Mouse (Mus musculus) lung, embryonic 14.5 days (tissue): ENCODE data around the gene Nsa2. TPM values are rescaled to one million over a fixed set of nuclear protein-coding genes. Genes with fewer than 3 reads are reported as not detected.
"Not testable (repeated sequence)": the region's sequence is repeated elsewhere in the genome, so short reads cannot be mapped to it uniquely, and the experiment has no call there.

Source experiments
- ATAC-seq: fragments of 200-750 bp; cut with Nextera tagmentation; 2 replicates; pipeline ENCODE4 v1.8.0; 2017; ENCODE audit warnings: mild to moderate bottlenecking, moderate TSS enrichment, moderate library complexity; ENCODE audit not compliant: insufficient read depth
- DNase-seq: peaks from one replicate; pipeline ENCODE4 v3.0.0-alpha.2; 2015
- H3K27ac ChIP-seq: fragments of 300-500 bp; sonication (generic); 2 replicates; pipeline ENCODE4 v1.5.1; 2014; ENCODE audit warnings: low read depth, mild to moderate bottlenecking, moderate library complexity
- H3K27me3 ChIP-seq: fragments of 300-500 bp; sonication (generic); 2 replicates; pipeline ENCODE4 v1.6.1; 2014; ENCODE audit warnings: low read length, control low read depth; ENCODE audit not compliant: insufficient read depth
- H3K36me3 ChIP-seq: fragments of 300-500 bp; sonication (generic); 2 replicates; pipeline ENCODE4 v1.6.1; 2014; ENCODE audit warnings: control low read depth; ENCODE audit not compliant: insufficient read depth
- H3K4me1 ChIP-seq: fragments of 300-500 bp; sonication (generic); 2 replicates; pipeline ENCODE4 v1.6.1; 2014; ENCODE audit warnings: antibody characterized with exemption, control low read depth; ENCODE audit not compliant: insufficient read depth
- H3K4me2 ChIP-seq: fragments of 300-500 bp; sonication (generic); 2 replicates; pipeline ENCODE4 v1.6.1; 2014; ENCODE audit warnings: mild to moderate bottlenecking
- H3K4me3 ChIP-seq: fragments of 300-500 bp; sonication (generic); 2 replicates; pipeline ENCODE4 v1.5.1; 2014; ENCODE audit warnings: low read depth, low read length
- H3K9ac ChIP-seq: fragments of 300-500 bp; sonication (generic); 2 replicates; pipeline ENCODE4 v1.6.1; 2014
- H3K9me3 ChIP-seq: fragments of 300-500 bp; sonication (generic); 2 replicates; pipeline ENCODE4 v1.6.1; 2016; ENCODE audit warnings: low read depth, low read length, control low read depth
- CTCF ChIP-seq: IDR thresholded peaks from 2 replicates; pipeline ENCODE4 v1.5.1; 2016; ENCODE audit warnings: antibody characterized with exemption, low read depth
- WGBS: fragments of 180-500 bp; shearing (Covaris S2); extraction: QIAGEN DNeasy Blood & Tissue Kit; methylation state at CpG from one replicate; pipeline ENCODE4 v1.1.7; 2014; 5-methylcytosine and 5-hydroxymethylcytosine counted together
- polyA plus RNA-seq: library from polyadenylated mRNA; unstranded; fragments of >200 nt; fragmentation: Nextera tagmentation; extraction: Ambion mirVana; gene quantifications from 2 replicates; pipeline ENCODE4 v1.2.1, GENCODE M21; 2014

The Nsa2 gene
- polyA plus RNA-seq, 1 experiment from 2014 or later: 71.5 TPM

DNA sequence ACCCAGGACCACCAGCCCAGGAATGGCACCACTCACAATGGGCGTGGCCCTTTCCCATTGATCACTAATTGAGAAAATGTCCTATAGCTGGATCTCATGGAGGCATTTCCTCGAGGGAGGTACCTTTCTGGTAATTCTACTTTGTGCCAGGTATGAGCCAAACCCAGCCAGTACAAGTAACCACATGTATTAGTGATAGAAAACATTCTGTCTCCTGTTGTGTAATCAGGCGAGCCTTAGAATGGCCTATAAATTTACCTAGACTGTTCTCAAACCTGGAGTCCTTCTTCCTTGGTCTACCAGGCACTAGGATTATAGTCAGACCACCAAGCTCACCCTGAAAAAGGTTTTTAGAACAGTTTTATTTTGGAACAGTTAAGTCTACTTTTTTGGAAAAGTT lies 16.4 kb downstream of the Nsa2 start:
- 71% methylated on average over 3 of the region's 3 CpGs for WGBS
- H3K36me3 ChIP-seq: no peaks in the 10 kb centered on the region
- no peak overlapping the region for H3K4me3 ChIP-seq
- H3K4me1 ChIP-seq: no peaks in the 10 kb centered on the region
- TF ChIP-seq CTCF: no peak
- no peak for ATAC-seq
- H3K9me3 ChIP-seq: no peaks in the 10 kb centered on the region
- H3K9ac ChIP-seq: no peak overlapping the region
- H3K27ac ChIP-seq: no peak overlapping the region
- no peak for DNase-seq
- no peaks in the 10 kb centered on the region for H3K27me3 ChIP-seq
- H3K4me2 ChIP-seq: no peak overlapping the region

DNA sequence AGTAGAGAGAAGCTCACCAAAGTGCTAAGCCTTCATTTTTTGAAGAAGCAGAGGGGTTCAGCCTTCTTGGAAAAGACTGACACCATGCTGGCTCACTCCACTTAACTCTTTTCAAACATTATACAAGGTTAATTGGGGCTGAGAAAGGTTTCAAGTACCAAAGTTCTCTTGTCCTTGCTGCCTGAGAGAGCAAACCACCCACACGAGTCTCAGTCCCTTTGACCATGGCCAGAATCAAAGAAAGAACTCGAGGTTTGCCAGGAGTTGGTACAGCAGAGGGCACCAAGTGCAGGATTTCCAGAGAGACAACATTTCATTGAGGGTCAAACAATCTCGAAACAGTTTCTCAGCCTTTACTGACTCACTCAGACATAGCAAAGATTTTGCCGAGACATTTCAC lies 28.7 kb downstream of the Nsa2 start:
- H3K9ac ChIP-seq: no peak overlapping the region
- no peaks in the 10 kb centered on the region for H3K9me3 ChIP-seq
- H3K36me3 ChIP-seq: no peaks in the 10 kb centered on the region
- H3K4me3 ChIP-seq: no peak overlapping the region
- H3K27ac ChIP-seq: no peak overlapping the region
- ATAC-seq (no peak), DNase-seq (no peak)
- no peak overlapping the region for H3K4me2 ChIP-seq
- WGBS: 65% methylated on average over 4 of the region's 4 CpGs
- no peaks in the 10 kb centered on the region for H3K4me1 ChIP-seq
- no peaks in the 10 kb centered on the region for H3K27me3 ChIP-seq
- no peak for TF ChIP-seq CTCF

DNA sequence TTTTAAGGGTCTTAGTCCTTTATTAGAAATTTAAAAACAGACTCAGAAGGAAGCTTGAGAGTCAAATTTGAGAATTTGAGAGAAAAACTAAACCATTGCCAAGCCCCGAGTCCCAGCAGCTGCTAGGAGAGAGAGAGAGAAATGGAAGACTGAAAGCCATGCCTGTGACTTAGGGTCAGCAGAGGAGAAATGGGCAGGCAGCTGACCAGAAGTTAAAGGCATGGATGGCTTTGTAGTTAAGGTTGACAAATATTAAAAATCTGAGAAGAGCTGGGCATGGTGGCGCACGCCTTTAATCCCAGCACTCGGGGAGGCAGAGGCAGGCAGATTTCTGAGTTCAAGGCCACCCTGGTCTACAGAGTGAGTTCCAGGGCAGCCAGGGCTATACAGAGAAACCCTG lies 30.0 kb downstream of the Nsa2 start:
- H3K4me1 ChIP-seq, H3K9me3 ChIP-seq, DNase-seq, ATAC-seq, H3K4me2 ChIP-seq, H3K27ac ChIP-seq, H3K4me3 ChIP-seq, H3K9ac ChIP-seq, H3K27me3 ChIP-seq, H3K36me3 ChIP-seq: not testable (repeated sequence)
- WGBS: 92% methylated on average over 4 of the region's 4 CpGs

DNA sequence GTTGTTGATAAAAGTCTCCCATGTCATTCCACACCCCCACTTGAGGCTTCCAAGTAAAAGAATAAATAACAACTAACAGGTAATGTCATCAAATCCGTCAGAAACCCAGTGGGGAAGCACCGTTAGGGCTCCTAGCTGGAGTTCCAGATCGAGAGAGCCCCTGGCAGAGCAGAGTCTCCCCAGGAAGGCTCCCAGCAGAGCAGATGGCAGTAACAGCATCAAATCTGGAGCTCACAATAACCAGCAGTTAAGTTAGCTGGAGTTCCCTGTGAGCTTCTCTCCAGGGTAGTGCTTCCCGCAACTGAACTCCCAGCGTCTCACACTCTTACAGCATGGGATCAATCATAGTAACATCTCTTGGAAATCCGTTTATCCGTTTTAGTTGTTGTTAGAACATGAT lies 32.7 kb downstream of the Nsa2 start:
- H3K27me3 ChIP-seq: no peaks in the 10 kb centered on the region
- no peak for TF ChIP-seq CTCF
- H3K27ac ChIP-seq: no peak overlapping the region
- H3K9me3 ChIP-seq: no peaks in the 10 kb centered on the region
- no peak overlapping the region for H3K9ac ChIP-seq
- H3K36me3 ChIP-seq: no peaks in the 10 kb centered on the region
- H3K4me3 ChIP-seq: no peak overlapping the region
- no peak for ATAC-seq
- WGBS: 63% methylated on average over 7 of the region's 7 CpGs
- no peaks in the 10 kb centered on the region for H3K4me1 ChIP-seq
- H3K4me2 ChIP-seq: no peak overlapping the region
- no peak for DNase-seq

DNA sequence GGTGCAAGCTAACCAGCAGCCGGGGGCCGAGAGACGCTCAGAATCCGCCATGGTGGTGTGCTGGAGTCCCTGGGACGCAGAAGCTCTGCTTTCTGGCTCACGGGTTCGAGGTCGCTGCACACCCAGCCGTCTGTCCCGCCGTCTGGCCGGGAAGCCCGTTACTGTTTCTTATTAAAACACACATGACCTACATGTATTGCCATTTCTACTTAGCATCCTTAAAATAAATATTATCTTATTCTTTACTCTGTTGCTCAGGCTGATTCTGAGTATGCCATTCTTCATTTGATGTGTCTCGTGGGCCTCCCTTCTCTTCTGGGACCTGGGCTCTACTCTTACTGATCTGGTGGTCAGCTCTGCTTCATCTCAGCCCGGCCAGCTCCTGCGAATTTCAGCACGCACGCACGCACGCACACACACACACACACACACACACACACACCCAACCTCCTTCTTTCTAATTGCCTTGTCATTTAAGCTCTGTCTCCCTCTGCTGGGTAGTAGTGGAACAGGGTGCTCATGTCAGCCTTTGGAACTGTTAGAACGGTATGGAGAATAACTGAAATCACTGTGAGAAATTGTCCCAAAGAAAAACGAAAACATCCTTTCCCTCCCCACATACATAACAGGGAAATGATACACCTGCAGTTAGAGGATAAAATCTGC lies 38.4 kb downstream of the Nsa2 start, which contains the start of gene Gm6169:
TSS of gene Gm6169 (minus strand) at position 51 of the 666 bp plus-strand sequence.
- H3K36me3 ChIP-seq: no peaks in the 10 kb centered on the region
- H3K4me2 ChIP-seq: no peak within 1 kb of the TSS
- H3K27me3 ChIP-seq: no peaks in the 10 kb centered on the region
- peak; percentile 80 for DNase-seq
- TF ChIP-seq CTCF: peak; percentile 84
- no peak within 1 kb of the TSS for H3K27ac ChIP-seq
- no peaks in the 10 kb centered on the region for H3K9me3 ChIP-seq
- no peak within 1 kb of the TSS for H3K9ac ChIP-seq
- H3K4me3 ChIP-seq: no peak within 1 kb of the TSS
- H3K4me1 ChIP-seq: no peaks in the 10 kb centered on the region
- 81% methylated on average over 22 of the region's 22 CpGs for WGBS
- no peak for ATAC-seq

DNA sequence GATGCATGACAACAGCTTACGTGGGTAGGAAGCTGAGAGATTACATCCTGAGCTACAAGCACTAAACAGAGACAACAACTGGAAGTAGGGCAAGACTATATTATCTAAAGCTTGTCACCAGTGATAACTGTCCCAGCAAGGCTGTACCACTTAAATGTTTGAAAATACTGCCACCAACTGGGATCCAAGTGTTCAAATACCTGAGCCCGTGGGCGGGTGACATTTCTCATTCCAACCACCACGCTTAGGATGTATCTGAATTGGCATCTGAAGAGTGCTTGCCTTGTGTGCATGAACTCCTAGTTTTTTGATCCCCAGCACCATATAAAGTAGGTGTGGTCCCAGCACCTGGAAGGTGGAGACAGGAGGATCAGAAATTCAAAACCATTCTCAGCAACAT lies 42.0 kb downstream of the Nsa2 start:
- Histone ChIP-seq H3K4me1 (no peaks in the 10 kb centered on the region), H3K27ac (no peak overlapping the region), H3K4me2 (no peak overlapping the region), H3K4me3 (no peak overlapping the region), H3K9ac (no peak overlapping the region), H3K27me3 (no peaks in the 10 kb centered on the region), H3K36me3 (no peaks in the 10 kb centered on the region), H3K9me3 (no peaks in the 10 kb centered on the region)
- TF ChIP-seq CTCF: no peak
- DNase-seq: peak; percentile 19
- WGBS: 82% methylated on average over 4 of the region's 4 CpGs
- ATAC-seq: no peak

DNA sequence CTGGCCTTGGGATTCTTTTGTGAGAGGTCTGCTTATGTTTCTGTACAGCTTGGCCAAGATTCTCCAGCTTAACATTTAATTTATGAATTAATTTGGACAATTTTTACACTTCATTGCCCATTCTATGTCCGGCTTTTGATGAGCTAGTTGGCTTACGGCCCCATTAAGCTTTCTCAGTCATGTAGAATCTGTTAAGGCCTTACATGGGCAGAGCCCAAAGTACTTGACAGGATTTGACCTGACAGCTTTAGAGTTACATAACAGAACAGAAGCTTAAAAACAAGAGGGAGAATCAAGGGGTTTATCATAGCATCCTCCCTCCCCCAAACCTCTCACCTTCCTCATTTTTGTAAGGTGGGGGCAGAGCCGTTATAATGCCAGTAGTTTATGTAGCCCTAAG lies 49.6 kb downstream of the Nsa2 start:
- WGBS: 84% methylated on average over 3 of the region's 3 CpGs
- Histone ChIP-seq H3K4me3 (no peak overlapping the region), H3K4me2 (no peak overlapping the region), H3K27me3 (no peaks in the 10 kb centered on the region), H3K9ac (no peak overlapping the region), H3K36me3 (no peaks in the 10 kb centered on the region), H3K27ac (no peak overlapping the region), H3K9me3 (no peaks in the 10 kb centered on the region), H3K4me1 (no peaks in the 10 kb centered on the region)
- ATAC-seq (no peak), DNase-seq (no peak)
- TF ChIP-seq CTCF: no peak

DNA sequence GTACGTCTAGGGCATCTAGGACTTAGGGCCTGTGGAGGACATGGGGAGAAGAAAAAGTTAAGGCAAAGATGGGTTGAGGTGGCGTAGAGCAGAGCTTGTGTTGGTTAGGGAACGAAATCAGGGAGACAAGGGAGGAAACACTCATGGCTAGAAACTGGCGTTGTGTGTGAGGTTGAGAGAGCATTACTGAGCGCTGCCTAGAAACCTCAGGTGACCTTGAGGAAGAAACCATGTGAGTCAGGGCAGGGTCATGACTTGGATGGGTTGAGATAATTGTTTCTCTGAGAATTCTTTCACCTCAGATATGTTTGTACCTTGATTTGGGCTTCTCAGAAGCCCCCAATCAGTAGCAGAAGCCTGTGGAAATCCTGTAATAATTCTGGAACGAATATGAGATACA lies 50.3 kb downstream of the Nsa2 start:
- TF ChIP-seq CTCF: no peak
- 95% methylated on average over 6 of the region's 6 CpGs for WGBS
- H3K4me3 ChIP-seq: no peak overlapping the region
- ATAC-seq (no peak), DNase-seq (no peak)
- H3K4me1 ChIP-seq: no peaks in the 10 kb centered on the region
- no peaks in the 10 kb centered on the region for H3K27me3 ChIP-seq
- H3K4me2 ChIP-seq: no peak overlapping the region
- H3K9ac ChIP-seq: no peak overlapping the region
- H3K36me3 ChIP-seq: no peaks in the 10 kb centered on the region
- no peaks in the 10 kb centered on the region for H3K9me3 ChIP-seq
- H3K27ac ChIP-seq: no peak overlapping the region
